Mouse (Mus musculus): ENCODE results near the gene Cnpy2.

The Cnpy2 gene

DNA sequence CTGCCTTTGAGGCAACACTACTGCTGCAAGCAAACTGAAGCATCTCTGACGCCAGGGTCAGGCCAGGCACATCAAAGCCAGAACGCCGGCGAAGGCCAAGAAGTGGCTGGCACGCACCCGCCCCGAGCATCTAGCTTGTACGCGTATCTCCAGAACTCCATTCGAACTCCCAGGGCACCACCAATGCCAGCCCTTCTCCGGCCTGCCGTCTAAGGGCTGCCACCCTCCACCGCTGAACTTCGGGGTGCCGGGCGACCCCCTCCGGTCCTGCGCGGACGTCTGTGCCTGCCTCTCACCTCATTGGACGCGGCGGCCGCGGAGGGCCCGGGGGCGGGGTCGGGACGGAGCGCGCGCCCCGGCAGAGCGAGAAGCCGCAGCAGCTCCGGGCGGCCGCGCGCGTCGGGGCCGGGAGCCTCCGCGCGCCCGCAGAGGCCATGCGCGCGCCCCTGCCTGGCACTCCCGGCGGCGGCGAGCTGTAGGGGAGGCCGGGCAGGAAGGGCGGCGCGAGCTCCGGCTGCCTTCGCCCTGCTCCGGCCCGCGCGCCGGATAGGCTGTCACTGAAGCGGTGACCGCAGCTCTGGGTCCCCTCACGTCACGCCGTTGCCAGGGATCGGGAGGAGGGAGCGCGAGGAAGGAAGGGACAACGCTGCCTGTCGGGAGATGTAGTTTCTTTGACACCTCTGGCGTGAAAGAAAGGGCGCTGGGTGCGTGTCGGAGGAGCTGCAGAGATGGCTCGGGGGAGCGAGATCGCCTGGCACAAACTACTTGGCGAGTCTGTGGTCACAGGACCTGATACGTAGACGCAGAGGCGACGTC lies 46.4 kb downstream of the Cnpy2 start, which contains the start of gene Coq10a:
Gene Coq10a, minus strand, starts transcription at position 596 of the 816 bp plus-strand sequence.
- peak; percentile 81 for DNase-seq (ENCODE audit: low read depth)

DNA sequence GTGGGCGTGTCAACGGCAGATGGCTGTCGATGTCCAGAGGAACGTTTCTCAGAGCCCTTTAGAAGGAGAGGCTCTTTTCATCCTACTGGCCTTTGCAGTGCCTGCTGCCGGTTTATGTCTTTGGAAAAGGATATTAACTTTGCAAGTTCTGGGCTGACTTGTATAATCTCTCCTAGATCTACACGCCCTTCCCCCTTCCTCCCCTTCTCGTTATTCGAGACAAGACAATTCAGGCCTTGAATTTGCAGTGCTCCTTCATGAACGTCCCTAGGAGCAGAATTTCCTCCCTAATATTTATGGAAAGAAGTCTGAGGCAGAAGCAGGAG lies 46.9 kb downstream of the Cnpy2 start:
- no peak for DNase-seq (ENCODE audit: low read depth)

DNA sequence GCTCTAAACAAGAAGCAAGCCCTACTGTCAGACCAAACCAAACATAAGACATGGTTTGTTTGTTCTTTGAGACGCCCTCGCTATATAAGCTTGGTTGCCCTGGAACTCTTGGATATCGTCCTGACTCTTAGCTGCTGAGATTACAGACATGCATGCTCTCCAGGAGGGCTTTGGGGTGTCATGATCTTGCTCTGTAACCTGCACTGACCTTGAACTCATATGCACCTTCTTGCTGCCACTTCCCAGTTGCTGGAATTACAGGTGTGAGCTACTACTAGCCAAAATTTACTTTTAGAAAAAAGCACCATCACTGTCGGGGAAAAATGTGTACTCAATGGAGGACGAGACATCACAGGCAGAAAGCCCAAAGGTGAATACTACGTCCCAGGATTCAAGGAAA lies 47.3 kb downstream of the Cnpy2 start:
- no peak for DNase-seq (ENCODE audit: low read depth)

DNA sequence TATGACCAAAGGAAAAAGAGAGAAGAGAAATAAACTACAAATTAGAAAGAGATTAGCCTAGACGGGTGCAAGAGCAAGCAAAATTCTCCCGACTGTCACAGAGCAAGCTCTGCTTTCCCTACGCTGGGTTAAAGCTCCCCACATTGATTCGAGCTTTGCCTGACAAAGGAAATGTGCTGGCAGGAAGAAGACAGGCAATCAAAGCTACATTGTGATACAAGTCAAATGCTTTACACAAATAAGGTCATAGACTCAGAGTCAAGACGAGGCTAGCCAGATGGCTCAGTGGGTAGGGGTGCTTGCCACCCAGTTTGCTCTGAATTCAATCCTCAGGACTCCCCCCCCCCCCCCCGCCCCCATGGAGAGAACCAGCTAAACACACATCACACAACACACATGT lies 47.8 kb downstream of the Cnpy2 start:
- DNase-seq (ENCODE audit: low read depth) = no peak

DNA sequence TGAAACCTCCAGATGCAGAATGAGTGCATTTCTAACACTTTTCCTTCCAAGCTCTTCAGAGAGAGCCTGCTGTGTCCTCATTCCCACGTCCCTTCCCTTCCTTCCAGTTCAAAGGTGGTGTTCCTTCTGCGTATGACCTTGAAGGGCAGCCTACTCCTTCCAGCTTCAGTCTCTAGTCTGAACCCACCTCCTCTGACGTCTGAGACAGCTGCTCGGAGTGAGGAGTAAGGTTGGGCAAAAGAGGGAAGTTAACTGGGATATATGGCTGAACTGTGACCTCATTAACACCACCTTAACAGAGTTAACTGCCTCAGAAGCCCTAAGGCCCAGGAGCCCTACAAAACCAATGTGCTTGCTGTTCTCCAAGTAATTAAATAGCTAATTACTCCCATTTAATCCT lies 48.3 kb downstream of the Cnpy2 start:
- no peak for DNase-seq (ENCODE audit: low read depth)

DNA sequence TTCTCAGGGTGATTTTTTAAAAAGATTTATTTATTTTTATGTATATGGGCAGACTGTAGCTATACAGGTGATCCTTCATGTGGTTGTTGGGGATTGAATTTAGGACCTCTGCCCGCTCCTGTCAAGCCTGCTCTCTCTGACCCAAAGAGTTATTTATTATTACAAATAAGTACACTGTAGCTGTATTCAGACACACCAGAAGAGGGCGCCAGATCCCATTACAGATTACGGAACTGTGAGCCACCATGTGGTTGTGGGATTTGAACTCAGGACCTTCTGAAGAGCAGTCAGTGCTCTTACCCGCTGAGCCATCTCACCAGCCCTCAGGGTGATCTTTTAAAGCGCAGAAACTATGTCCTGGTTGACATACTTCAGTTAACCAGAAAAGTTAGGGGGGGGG lies 49.9 kb downstream of the Cnpy2 start:
- DNase-seq (ENCODE audit: low read depth) = no peak

DNA sequence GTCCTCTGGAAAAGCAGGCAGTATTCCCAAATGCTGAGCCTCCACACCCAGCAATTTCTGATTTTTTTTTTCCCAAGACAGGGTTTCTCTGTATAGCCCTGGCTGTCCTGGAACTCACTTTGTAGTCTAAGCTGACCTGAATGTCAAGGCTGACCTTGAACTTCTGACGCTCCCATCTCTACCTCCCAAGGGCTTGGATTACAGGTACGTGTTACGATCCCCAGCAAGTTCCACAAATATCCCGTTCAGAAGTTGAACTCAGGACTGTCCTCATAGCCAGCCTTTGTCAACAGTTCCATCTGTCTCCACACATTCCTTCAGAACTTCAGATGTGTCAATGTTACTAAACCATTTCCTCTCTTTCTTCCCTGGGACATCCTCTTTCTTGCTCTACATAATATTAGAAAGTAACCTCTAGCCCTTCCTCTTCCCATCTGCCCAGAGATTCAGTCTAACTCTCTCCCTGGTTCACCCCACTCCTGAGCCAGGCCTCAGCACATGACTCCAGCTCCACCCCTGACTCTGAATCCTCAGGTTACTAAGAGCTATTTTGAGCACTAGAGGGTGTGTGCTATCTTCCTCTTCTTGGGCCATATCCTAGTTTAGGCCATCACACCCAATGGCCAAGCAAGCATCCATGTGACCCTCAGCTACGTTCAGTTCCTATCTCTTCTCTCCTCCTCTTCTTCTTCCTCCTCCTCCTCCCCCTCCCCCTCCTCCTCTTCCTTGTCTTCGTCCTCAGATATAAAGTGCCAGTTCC lies 50.9 kb downstream of the Cnpy2 start:
- no peak for DNase-seq (ENCODE audit: low read depth)

DNA sequence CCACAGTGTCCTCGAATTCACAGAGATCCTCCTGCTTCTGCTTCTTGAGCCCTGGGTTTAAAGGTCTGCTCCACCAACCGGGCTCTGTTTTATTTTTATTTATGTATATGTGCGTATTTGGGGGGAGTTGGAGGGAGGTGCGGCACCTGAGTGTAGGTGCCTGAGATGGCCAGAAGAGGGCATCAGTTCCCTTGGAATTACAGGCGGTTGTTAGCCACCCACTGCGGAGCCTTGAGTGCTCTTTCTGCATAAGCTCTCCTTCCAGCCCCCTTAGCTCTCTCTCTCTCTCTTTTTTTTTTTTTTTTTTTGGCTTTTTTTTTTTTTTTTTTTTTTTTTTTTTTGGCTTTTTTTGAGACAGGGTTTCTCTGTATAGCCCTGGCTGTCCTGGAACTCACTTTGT lies 52.1 kb downstream of the Cnpy2 start:
- DNase-seq (ENCODE audit: low read depth) = no peak

DNA sequence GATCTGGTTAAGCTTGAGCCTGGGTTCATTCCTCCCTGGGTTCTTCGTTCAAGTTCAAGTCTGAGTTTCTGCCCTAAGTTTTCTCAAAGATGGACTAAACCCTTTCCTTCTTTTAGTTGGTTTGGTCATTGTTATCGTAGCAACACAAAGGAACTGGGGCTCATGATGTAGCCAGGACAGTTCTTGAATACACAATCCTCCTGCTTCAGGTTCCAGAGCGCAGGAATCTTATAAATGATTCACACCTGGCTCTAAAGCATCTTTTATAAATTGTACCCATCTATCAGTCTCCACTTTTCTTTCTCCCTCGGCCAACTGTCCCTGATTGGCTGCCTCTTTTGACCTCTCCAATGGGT lies 53.8 kb downstream of the Cnpy2 start:
- DNase-seq (ENCODE audit: low read depth) = no peak

DNA sequence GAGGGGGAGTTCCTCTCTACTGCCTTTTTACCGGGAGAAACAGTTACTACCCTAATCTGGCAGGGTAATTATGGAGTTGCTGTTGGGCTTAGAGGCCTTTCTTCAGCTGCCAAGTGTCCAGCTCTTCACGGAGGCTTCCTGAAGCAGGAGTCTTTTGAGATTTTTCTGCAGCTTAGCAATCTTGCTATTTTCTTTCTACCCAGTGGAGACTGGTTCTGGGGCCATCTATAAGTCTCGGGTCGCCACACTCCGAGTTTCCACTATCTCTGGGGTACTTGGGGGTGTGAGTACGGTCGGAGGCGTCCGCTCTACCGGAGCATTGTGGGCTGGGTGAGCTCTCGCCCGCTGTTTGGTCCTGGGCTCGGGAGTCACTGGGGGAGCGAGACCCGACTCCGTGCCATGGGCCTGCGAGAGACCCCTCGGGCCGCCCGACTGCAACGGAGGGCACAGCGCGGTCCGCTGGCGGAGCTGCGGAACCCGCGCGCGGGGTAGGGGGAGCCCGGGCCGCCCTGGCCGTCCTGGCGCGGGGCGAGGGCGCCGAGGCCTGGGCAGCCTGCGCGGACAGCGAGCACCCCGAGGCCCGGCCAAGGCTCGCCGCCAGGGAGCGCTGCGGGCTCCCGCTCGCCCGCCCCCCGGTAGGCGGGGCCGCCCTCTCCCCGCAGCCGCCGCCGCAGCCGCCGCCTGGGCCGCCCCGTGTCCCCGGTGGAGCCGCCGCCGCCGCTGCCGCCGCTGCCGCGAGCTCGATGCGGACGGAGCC lies 54.4 kb downstream of the Cnpy2 start, which contains the start of gene Ankrd52:
Gene Ankrd52, plus strand, starts transcription at position 661 of the 757 bp plus-strand sequence.
- DNase-seq (ENCODE audit: low read depth) = peak; percentile 67

All from c-Kit-positive CD71-negative TER-119-negative erythroid progenitor cells, embryonic 14.5 days (primary cell).